Mouse (Mus musculus): Measurements from ENCODE around the gene Fam151a.
"Not testable (repeated sequence)": the region's sequence is repeated elsewhere in the genome, so short reads cannot be mapped to it uniquely, and the experiment has no call there.

Fam151a gene

DNA sequence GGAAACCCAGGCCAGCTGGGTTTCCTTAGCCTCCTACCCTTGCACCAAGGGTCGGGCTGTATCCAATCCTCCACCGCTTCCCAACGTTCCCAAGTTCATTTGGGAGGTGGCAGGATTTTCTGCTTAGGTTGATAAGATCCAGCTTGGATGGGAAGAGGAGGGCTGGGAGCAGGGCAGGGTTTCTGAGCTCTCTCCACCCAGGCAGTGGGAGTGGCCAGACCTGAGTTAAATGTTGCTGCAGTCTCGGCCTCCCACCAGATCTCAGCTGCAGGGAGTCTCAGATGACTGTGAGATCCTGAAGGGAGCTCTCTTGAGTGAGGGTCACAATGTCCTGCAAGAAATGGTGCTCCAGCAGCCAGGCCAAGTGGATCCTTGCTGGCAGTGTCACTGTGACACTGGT, at the start of gene Fam151a:
Gene Fam151a (plus strand): TSS at position 254 of the 400 bp plus-strand sequence.
- DNase-seq (ENCODE audit: low spot score): no peak

DNA sequence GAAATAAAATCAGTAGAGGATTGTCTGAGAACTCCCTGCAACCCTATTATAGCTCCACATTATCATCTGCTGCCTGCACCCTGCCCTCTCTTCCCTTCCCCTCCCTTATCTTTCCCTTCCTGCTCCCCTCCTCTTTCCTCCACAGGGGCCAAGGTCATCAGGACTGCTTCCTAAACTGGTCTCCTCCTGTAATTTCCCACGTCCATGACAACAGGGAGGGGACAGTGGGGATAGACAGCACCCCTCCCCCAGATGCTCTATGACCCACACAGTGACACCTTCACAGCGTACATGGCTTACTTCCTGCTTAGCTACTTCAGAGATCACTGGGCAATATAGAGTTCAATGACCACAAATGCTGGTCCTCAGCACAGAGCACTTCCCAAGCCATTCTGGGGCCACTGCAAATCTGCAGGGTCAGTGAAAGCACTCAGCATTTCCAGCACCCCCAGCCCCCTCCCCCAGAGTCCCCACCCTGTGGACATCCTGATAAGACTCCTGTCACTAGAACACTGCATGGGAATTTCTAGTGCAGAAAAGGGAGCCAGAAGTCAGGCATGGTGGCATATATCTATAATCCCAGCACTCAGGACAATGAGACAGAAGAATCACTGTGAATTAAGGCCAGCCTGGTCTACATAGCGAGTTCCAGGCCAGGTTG, 44.9 kb upstream of the Fam151a start:
- DNase-seq (ENCODE audit: low spot score): no peak

- DNase-seq (ENCODE audit: low spot score): no peak
Observed at GRCm38 (mm10) chr4:106693841-106694430, 39.8 kb upstream of the Fam151a start.

GRCm38 (mm10) chr4:106699989-106700388, 33.7 kb upstream of the Fam151a start:
- no peak for DNase-seq (ENCODE audit: low spot score)

DNA sequence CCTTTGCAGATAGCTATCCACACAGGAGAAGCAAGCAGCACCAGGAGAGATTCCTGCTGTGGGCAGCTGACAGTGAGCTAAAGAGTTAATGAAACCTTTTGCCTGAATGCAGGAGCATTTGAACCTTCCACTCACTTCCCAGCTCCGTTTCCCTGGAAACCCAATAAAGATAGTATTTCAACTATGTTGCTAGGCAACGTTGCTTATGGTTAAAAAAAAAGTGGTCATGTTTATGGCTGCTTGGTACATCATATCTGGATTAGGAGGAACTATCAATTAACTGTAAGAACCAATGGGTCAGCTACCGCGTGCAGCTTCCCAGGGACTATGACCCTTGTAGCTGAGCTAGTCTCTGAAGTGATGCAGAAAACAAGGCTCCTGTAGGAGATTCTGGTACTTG, 32.9 kb upstream of the Fam151a start:
- DNase-seq (ENCODE audit: low spot score): no peak

- no peak for DNase-seq (ENCODE audit: low spot score)
Observed at GRCm38 (mm10) chr4:106703956-106704355, 29.7 kb upstream of the Fam151a start.

GRCm38 (mm10) chr4:106704416-106704815, 29.3 kb upstream of the Fam151a start:
- no peak for DNase-seq (ENCODE audit: low spot score)

- no peak for DNase-seq (ENCODE audit: low spot score)
Observed at GRCm38 (mm10) chr4:106705096-106705665, 28.5 kb upstream of the Fam151a start.

- no peak for DNase-seq (ENCODE audit: low spot score)
Observed at GRCm38 (mm10) chr4:106707957-106708356, 25.7 kb upstream of the Fam151a start.

- DNase-seq (ENCODE audit: low spot score): peak; percentile 67
Observed at GRCm38 (mm10) chr4:106708408-106708807, 25.3 kb upstream of the Fam151a start.

DNA sequence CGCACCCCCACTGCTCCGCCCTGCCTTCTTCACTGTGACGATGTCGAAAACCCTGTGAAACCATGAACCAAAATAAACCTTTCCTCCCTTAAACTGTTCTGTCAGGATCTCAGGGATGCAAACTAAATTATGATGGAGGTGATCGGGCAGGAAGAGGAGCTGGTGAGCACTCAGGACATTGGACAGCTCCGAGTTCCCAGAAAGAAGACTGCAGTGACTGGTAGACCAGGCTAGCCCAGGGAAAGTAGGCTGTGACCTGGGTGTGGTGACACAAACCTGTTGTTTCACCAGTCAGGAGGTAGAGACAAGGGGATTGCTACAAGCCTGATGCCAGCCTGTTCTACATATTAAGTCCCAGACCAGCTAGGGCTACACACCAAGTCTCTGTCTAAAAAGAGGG, 20.1 kb upstream of the Fam151a start:
- DNase-seq (ENCODE audit: low spot score): no peak

DNA sequence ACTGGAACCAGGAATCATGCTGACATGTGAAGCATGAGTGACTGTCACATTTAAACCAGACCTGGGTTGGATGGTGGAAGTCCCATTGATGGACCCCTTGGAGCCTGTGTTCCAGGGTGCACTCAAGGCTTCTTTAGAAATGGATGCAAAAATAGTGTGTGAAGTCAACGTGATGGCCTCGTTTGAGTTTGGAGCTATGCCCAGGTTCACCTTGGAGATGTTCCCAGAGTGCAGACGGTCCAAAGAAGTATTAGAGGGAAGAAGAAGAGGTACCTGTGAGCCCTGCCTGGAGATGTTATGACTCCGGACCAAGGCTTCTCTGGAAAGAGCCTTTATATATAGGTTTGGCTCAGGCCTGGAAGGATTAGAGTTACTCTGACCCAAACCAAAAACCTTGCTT, 13.1 kb upstream of the Fam151a start:
- no peak for DNase-seq (ENCODE audit: low spot score)

GRCm38 (mm10) chr4:106730814-106731213, 2.9 kb upstream of the Fam151a start, which contains the start of gene Mroh7:
Gene Mroh7 (minus strand): TSS chr4:106730925.
- DNase-seq (ENCODE audit: low spot score): no peak

GRCm38 (mm10) chr4:106736884-106737283, 3.2 kb downstream of the Fam151a start:
- not testable (repeated sequence) for DNase-seq (ENCODE audit: low spot score)

DNA sequence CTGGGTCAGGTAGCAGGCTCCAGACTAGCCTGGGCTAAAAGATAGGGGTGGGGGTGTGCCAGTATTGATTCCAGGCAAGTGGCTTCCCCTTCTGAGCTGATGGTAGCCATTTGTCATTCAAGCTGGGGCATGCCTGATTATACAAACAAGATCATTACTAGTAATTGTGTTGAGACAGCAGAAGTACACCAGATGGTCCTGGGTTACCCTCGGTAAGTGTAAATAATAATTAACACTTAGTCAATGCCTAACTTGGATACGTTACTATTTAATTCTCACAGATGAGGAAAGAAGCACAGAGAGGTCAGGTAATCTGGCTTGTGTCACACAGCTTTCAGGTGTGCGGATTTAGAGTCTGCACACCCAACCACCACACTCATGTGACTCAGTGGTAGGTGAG, 4.2 kb downstream of the Fam151a start:
- DNase-seq (ENCODE audit: low spot score): no peak

DNA sequence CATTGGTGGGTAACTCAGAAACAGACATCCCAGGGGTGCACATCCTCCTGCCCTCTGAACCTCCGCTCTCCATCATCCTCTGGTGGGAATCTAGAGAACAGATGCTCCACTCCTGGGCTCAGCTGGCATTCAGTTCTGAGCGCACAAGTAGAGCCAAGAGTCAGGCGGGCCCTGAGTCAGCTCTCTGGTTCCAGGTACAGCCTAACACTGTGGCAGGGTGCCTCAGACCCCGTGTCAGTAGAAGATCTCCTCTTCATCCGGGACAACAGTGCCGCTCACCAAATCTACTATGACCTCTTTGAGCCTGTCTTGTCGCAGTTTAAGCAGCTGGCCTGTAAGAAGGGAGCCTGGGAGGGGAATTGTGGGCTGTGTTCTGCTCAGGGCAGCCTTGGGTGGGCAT, 12.2 kb downstream of the Fam151a start:
- DNase-seq (ENCODE audit: low spot score): no peak

DNA sequence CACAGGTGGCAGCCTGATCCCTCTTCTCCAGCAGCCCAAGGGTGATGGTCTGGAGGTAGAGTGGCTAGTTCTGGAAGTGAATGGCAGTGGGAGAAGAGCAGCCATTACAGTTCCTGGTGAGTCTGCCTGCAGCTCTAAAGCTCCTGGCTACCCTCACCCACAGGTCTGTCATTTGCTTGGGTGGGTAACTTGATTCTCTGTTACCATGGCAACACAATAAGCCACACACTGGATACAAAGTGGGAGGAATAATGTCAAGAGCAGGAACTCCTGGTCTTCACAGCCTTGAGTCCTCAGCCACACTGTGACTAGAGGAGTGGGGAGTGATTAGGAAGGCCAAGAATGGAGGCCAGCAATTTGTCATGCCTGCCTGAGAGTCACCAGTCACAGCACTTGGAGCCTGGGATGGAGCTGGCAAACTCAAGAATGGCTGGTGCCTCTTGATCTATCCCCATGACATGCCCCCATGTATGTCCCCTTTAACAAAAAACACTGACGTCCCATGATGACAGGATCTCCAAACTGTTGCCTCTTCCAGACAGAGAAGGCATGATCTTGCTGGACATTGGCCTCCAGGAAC, 13.4 kb downstream of the Fam151a start:
- DNase-seq (ENCODE audit: low spot score): no peak

DNA sequence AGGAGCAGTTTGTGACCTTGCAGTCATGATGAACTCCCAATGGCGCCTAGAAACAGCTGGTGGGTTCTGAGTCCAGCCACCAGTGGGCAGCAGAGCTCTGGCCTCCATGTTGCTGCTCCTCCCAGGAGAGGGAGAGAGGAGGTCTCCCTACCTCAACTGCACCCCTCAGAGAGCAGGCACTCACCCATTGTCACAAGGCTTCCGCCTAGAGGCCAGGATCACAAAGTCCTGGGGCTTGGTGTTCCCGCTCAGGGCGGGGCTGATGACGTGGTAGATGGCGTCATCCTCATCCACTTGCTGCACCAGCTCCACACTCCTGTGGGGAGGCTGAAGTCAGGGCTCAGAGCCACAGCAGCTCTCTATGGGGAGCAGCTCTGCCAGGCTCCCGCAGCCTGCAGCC, 16.0 kb downstream of the Fam151a start:
- DNase-seq (ENCODE audit: low spot score): peak; percentile 28

DNA sequence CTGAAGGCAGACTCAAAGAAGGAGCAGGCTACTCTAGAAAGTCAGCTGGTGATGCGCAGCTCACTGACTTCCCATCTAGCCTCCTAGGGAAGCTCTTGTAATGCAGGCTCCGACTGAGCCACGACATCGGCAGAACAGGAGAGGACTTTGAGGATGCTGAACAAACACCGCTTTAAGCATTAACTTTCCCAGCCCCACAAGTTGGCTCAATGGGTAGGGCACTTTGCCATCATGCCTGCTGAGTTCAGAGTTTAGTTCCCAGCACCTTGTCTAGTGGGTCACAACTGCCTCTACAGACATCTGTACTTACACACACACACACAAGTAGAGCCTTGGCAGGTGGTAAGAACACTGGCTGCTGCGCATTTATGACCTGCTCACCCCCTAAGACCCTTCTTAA, 18.0 kb downstream of the Fam151a start:
- no peak for DNase-seq (ENCODE audit: low spot score)

DNA sequence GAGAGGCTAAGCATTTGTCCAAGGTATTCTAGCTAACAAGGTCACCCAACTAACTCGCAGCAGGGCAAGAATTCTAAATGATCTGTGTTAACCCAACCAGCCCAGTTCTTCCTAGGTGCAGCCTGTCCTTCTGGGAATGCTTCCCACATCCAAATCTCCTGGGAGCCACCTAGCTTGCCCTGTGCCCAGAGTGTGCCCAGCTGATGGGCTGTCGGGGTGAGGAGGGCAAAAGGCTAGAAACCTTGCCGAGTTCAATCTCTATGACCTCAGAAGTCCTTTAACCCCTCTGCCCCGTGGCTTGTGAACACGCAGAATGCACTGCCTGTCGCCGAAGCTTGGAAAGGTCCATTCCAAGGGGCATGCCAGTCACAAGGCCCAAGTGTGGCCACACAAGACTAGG, 30.5 kb downstream of the Fam151a start:
- DNase-seq (ENCODE audit: low spot score): no peak

DNA sequence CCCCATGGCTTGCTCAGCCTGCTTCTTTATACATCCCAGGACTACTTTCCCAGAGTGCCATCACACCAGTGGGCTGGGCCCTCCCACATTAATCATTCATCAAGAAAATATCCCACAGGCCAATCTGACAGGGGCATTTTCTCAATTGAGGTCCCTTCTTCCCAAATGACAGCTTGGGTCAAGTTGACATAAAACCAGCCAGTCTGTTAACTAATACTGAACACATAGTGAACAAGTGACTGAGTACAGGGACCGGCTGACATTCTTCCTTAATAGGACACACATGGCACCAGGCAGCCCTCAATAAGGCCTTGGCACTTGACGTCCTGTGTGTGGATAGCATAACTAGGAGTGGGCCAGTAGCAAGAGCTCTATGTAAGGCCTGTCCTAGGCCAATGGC, 35.6 kb downstream of the Fam151a start:
- DNase-seq (ENCODE audit: low spot score): no peak

GRCm38 (mm10) chr4:106772558-106772957, 38.9 kb downstream of the Fam151a start:
- no peak for DNase-seq (ENCODE audit: low spot score)

- not testable (repeated sequence) for DNase-seq (ENCODE audit: low spot score)
Observed at GRCm38 (mm10) chr4:106775767-106776166, 42.1 kb downstream of the Fam151a start.
